ENCODE assay signal across 8 mouse cellular contexts in the genomic region with DNA sequence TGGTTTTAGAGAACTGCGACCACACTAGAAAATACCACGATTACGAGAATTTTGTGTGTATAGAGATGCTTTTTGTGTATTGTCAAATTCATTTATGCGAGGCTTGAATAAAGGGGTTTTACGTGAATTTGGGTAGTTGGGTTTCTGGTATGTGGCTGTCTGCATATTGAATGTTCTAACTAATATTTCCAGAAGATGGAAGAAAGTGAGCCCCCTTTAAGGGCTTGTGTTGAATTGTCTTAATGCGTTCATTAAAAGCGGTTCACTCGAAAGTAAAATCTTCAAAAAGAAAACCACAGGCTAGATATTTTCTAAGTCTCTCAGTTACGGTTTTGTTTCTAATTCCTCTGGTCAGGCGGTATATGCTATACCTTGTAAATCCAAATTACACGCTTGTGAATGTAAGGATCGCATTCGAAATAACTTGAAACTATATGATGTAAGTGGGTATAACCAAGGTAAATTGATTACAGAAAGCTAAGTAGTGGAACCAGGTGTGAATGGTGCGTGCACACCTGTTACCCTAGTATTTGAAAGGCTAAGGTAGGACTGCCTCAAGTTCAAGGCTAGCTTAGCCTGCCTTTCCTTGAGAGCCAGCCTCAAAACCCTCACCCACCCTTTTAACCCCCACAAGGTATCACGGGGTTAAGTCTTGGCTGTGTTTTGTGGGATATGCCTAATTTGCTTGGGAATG. TPM values are rescaled to one million over a fixed set of nuclear protein-coding genes. Genes with fewer than 3 reads are reported as not detected.
A peak's percentile ranks its signal among the peaks of the same experiment; 100 is the strongest.
DNase-seq lines count a peak whose midpoint lies in the region; ATAC-seq and TF ChIP-seq lines count a peak whose summit lies in the region.

No protein-coding gene starts in this region.

- no peak for TF ChIP-seq EP300 in lung, postnatal 0 days (IDR thresholded peaks at IDR 0.05)

- no peaks in the 10 kb centered on the region for H3K27me3 ChIP-seq in lung, postnatal 0 days (replicated peaks; ENCODE audit: insufficient read depth, low read length)
- no peaks in the 10 kb centered on the region for H3K27me3 ChIP-seq in limb, embryonic 11.5 days (ENCODE audit: control insufficient read depth, insufficient read depth, low read length)
- no peaks in the 10 kb centered on the region for H3K27me3 ChIP-seq in small intestine, adult 2 months (ENCODE audit: control insufficient read depth, insufficient read depth, low read length)

- peak overlapping the region; percentile 97 for H3K4me3 ChIP-seq in lung, postnatal 0 days (ENCODE audit: low read depth, low read length)
- H3K4me3 ChIP-seq in embryonic fibroblast, embryonic 13.5 days (ENCODE audit: insufficient read depth, low read length) = peak overlapping the region; percentile 99
- peak overlapping the region; percentile 96 for H3K4me3 ChIP-seq in limb, embryonic 11.5 days (ENCODE audit: low read depth, low read length)
- H3K4me3 ChIP-seq in small intestine, adult 2 months (ENCODE audit: low read depth, low read length) = peak overlapping the region; percentile 43; the same call in 1 of the 2 replicates

- peak overlapping the region; percentile 99 for H3K27ac ChIP-seq in lung, postnatal 0 days (ENCODE audit: low read length)
- H3K27ac ChIP-seq in embryonic fibroblast, embryonic 13.5 days (ENCODE audit: insufficient read depth, low read length) = peak overlapping the region; percentile 66
- peak overlapping the region; percentile 98 for H3K27ac ChIP-seq in limb, embryonic 11.5 days (replicated peaks; ENCODE audit: low read depth, low read length)
- H3K27ac ChIP-seq in small intestine, adult 2 months (ENCODE audit: insufficient read depth, low read depth, low read length) = peak overlapping the region; percentile 83; the same call in 1 of the 2 replicates

- DNase-seq in lung, postnatal 0 days (ENCODE audit: low spot score) = no peak
- no peak for DNase-seq in lung, postnatal 25 days (ENCODE audit: low spot score)
- peak; percentile 25 for DNase-seq in limb, embryonic 11.5 days (ENCODE audit: low spot score)
- DNase-seq in left cerebral cortex, postnatal 10 days (ENCODE audit: extremely low spot score in 1 of 2, low spot score in 2 of 2) = no peak
- no peak for DNase-seq in testis, postnatal 10 days (ENCODE audit: low spot score)
- DNase-seq in natural killer cell, adult 2 months (ENCODE audit: low spot score in 2 of 2) = no peak

- ATAC-seq in lung, postnatal 0 days = no peak
- no peak for ATAC-seq in limb, embryonic 11.5 days (ENCODE audit: insufficient number of reproducible peaks, low FRiP score, low TSS enrichment, low read depth)

- peak overlapping the region; percentile 53 for H3K4me2 ChIP-seq in lung, postnatal 0 days (replicated peaks; ENCODE audit: low read depth, low read length)
- peak overlapping the region; percentile 78 for H3K4me2 ChIP-seq in limb, embryonic 11.5 days (ENCODE audit: low read depth, severe bottlenecking)

- no peak for TF ChIP-seq CTCF in lung, postnatal 0 days (IDR thresholded peaks at IDR 0.05)
- no peak for TF ChIP-seq CTCF in embryonic fibroblast, embryonic 13.5 days (IDR thresholded peaks at IDR 0.05; ENCODE audit: borderline replicate concordance, insufficient read depth, low read length)
- no peak for TF ChIP-seq CTCF in small intestine, adult 2 months (IDR thresholded peaks at IDR 0.05; ENCODE audit: extremely low read depth, insufficient read length, insufficient replicate concordance, low read depth, low read length)

- intact Hi-C loops in left cerebral cortex, postnatal 10 days (cut with DNase I) = no loop called here

- no peak for TF ChIP-seq POLR2A in embryonic fibroblast, embryonic 13.5 days (IDR thresholded peaks at IDR 0.05; ENCODE audit: low read depth, low read length)
- no peak for TF ChIP-seq POLR2A in small intestine, adult 2 months (IDR thresholded peaks at IDR 0.05; ENCODE audit: low read depth, low read length)

- H3K4me1 ChIP-seq in lung, postnatal 0 days (ENCODE audit: insufficient read depth, low read depth, low read length) = peaks cover 9% of the 10 kb centered on the region; the same call in 1 of the 2 replicates
- H3K4me1 ChIP-seq in embryonic fibroblast, embryonic 13.5 days (ENCODE audit: control insufficient read depth, insufficient read depth, low read length) = peaks cover 5% of the 10 kb centered on the region
- peaks cover 14% of the 10 kb centered on the region for H3K4me1 ChIP-seq in limb, embryonic 11.5 days (ENCODE audit: control insufficient read depth, insufficient read depth, low read length)
- H3K4me1 ChIP-seq in small intestine, adult 2 months (ENCODE audit: control insufficient read depth, insufficient read depth, insufficient read length, low read length) = peaks cover 6% of the 10 kb centered on the region; the same call in 1 of the 2 replicates

- WGBS in lung, postnatal 0 days = 2% methylated on average over 15 of the region's 15 CpGs
- WGBS in limb, embryonic 11.5 days = 4% methylated on average over 15 of the region's 15 CpGs
- 1% methylated on average over 15 of the region's 15 CpGs for WGBS in small intestine, adult 2 months

- no peaks in the 10 kb centered on the region for H3K9me3 ChIP-seq in lung, postnatal 0 days (ENCODE audit: low read length)
- no peaks in the 10 kb centered on the region for H3K9me3 ChIP-seq in limb, embryonic 11.5 days (ENCODE audit: control insufficient read depth, low read length)

- peaks cover 23% of the 10 kb centered on the region for H3K36me3 ChIP-seq in lung, postnatal 0 days (ENCODE audit: insufficient read depth, low read length)
- peaks cover 5% of the 10 kb centered on the region for H3K36me3 ChIP-seq in limb, embryonic 11.5 days (ENCODE audit: control insufficient read depth, insufficient read depth, low read length)
- peaks cover 26% of the 10 kb centered on the region for H3K36me3 ChIP-seq in small intestine, adult 2 months (ENCODE audit: control insufficient read depth, insufficient read depth, low read length)

- H3K9ac ChIP-seq in lung, postnatal 0 days (replicated peaks; ENCODE audit: low read depth) = peak overlapping the region; percentile 97
- peak overlapping the region; percentile 100 for H3K9ac ChIP-seq in limb, embryonic 11.5 days (ENCODE audit: low read length)

RNA-seq across cellular contexts. Expression of gene Hnrnpa3, which starts 1.3 kb away (rescaled TPM):
- polyA plus RNA-seq in lung, postnatal 0 days (2015; fragmentation: Nextera tagmentation; extraction: Ambion mirVana) = 114 and 129 TPM in 2 replicates
- polyA plus RNA-seq in embryonic fibroblast, embryonic 13.5 days (2011; ENCODE audit: insufficient read length, low read depth, missing spikeins) = 192 and 279 TPM in 2 replicates
- 326 and 364 TPM in 2 replicates for polyA plus RNA-seq in limb, embryonic 11.5 days (2014; fragmentation: Nextera tagmentation; extraction: Ambion mirVana)
- polyA plus RNA-seq in small intestine, adult 2 months (2012; rRNA removed) = 4.4 and 9.0 TPM in 2 replicates
- total RNA-seq in left cerebral cortex, postnatal 10 days (2021) = 100 to 1,000 TPM; 329 to 339 TPM

RNA-seq across cellular contexts. Expression of gene Nfe2l2, which starts 44.0 kb away (rescaled TPM):
- polyA plus RNA-seq in lung, postnatal 0 days (2015; fragmentation: Nextera tagmentation; extraction: Ambion mirVana) = 116 and 151 TPM in 2 replicates
- polyA plus RNA-seq in embryonic fibroblast, embryonic 13.5 days (2011; ENCODE audit: insufficient read length, low read depth, missing spikeins) = 130 and 137 TPM in 2 replicates
- polyA plus RNA-seq in limb, embryonic 11.5 days (2014; fragmentation: Nextera tagmentation; extraction: Ambion mirVana) = 42.1 and 45.3 TPM in 2 replicates
- polyA plus RNA-seq in small intestine, adult 2 months (2012; rRNA removed) = 42.5 and 62.5 TPM in 2 replicates
- 1 to 10 TPM; 9.7 to 9.8 TPM for total RNA-seq in left cerebral cortex, postnatal 10 days (2021)

Comparison
In these comparisons a context has a peak if more than half of its experiments do, and no peak if none do; other contexts are left out.
1. H3K4me3 ChIP-seq: peak in every context shown above with its lines; median percentile 99 in embryonic fibroblast, embryonic 13.5 days; 97 in lung, postnatal 0 days; 96 in limb, embryonic 11.5 days; 43 in small intestine, adult 2 months.
2. RNA of gene Hnrnpa3, which starts 1.3 kb away (polyA plus RNA-seq): 326 to 364 TPM in limb, embryonic 11.5 days, 192 to 279 TPM in embryonic fibroblast, embryonic 13.5 days and 114 to 129 TPM in lung, postnatal 0 days; 4.4 to 9.0 TPM in small intestine, adult 2 months; every median in the first group is over 10 times any median in the second.
3. Peak in every context shown above with its lines, with median percentiles within 50 percentile points of each other: H3K27ac ChIP-seq.